Mouse (Mus musculus) ovary, postnatal 14 days (tissue): ENCODE measurements around the gene Dnph1.

Source experiments
- DNase-seq: peaks from one replicate; pipeline ENCODE4 v3.0.0; 2022; ENCODE audit warnings: low spot score

The Dnph1 gene

GRCm38 (mm10) chr17:46503847-46504638 lies 7.5 kb downstream of the Dnph1 start:
- DNase-seq: no peak

GRCm38 (mm10) chr17:46505617-46506016 lies 9.1 kb downstream of the Dnph1 start:
- no peak for DNase-seq

GRCm38 (mm10) chr17:46511059-46511710 lies 14.7 kb downstream of the Dnph1 start:
- no peak for DNase-seq

GRCm38 (mm10) chr17:46513329-46513728 lies 16.8 kb downstream of the Dnph1 start:
- DNase-seq: no peak

DNA sequence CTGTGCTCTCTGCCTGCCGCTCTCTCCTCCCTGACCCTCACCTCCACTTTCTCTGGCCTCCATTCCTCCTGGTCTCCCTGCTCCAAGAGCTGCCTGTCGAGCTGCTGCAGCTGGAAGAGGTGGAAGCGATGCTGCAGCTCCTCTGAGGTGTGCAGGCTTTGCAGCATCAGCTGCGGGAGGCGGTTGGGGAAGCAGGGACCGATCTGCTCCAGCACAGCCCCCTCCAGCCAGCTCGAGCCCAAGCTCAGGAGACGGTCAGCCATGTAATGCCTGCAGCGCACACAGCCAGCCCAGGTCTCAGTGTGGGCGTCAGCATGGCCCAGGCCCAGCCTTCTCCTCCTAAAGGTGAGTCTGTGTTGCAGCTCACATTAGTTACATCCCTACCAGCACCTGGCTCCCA lies 23.5 kb downstream of the Dnph1 start:
- no peak for DNase-seq

GRCm38 (mm10) chr17:46520385-46520979 lies 24.0 kb downstream of the Dnph1 start:
- DNase-seq: no peak

GRCm38 (mm10) chr17:46521174-46521573 lies 24.7 kb downstream of the Dnph1 start:
- DNase-seq: no peak

DNA sequence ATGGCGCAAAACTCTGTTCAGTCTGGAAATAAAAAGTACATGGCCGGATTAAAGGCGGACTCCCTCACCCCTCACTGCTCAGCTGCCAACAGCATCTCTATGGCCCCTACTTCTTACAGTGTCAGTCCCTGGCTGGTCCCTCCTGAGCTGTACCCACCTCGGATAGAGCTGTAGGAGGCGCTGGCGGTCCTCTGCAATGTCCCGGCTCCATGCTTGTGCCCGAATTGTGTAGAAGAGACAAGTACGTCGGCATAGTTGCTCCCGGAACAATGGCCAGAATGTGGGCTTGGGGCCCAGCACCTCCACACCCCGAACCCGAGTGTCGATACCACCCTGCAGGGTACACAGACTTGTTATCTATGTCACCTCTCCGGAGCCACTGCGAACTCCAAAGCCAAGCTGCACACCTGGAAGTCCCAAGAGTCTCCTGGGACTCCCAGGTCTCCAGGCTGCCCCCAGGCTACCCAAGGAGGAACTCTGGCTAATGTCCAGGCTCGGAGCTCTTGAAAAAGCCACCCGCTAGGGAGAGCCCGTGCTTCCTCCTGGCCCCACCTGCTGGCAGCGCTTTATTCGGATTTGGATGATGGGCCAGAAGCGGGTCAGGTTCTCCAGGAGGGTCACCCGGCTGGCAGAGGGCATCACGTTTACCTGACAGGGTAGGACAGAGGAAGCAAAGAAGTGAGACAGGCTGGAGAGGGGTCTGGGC lies 25.6 kb downstream of the Dnph1 start:
- DNase-seq: no peak

DNA sequence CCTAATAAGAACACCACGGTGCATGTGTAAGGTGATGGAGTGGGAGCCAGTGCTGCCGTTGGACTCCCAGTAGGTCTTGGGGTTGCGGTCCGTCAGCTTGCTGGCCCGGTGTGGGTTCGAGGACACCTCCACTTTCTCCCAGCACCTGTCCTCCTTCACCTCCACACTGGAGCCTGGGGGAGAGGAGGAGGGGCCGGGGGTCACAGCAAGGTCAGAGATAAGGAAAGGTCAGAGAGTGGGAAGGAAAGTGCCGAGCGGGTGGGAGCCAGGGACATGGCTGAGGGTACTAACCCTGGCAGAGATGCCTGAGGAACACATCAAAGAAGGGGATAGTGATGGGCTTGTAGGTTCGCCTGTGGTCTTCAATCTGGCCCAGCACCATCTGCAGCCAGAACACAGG lies 28.6 kb downstream of the Dnph1 start:
- no peak for DNase-seq

DNA sequence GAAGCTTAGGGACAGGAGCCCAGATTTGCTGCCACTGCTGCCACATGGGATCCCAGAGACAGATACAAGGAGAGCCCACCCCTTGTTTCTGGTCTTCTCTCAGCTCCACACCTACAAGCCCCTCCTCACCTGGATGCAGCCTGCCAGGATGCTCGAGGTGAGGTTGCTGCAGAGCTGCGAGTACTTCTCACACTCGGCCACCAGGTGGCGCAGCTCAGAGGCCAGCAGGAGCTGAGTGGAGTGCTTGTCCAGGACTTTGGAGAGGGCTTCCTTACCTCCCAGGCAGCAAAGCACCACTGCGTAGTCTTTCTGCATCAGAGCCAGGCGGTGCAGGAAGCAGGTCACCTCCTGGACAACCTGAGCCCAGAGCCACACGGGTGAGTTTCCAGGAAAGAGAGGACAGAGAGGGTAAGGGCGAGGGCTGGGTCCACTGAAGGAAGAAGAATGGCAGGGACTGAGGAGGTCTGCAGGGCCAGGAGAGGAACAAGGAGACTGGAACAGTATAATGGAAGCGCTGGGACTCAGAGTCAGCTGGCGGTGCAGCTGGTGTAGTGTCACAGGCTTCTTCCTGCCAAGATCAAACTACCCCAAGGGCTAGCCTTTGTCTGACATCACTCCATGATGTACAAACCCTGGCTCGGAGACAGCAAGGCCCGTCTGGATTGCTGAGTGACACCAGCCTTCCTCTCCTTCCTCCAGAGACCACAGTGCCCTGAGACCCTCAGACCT lies 29.2 kb downstream of the Dnph1 start:
- DNase-seq: peak; percentile 74

GRCm38 (mm10) chr17:46543661-46544060 lies 47.1 kb downstream of the Dnph1 start:
- DNase-seq: no peak

- DNase-seq: peak; percentile 56
Observed at GRCm38 (mm10) chr17:46545813-46546564, 49.5 kb downstream of the Dnph1 start, which contains the start of gene Cul9. Gene Cul9 (minus strand): TSS chr17:46546388.

- no peak for DNase-seq
Observed at GRCm38 (mm10) chr17:46546591-46546990, 50.1 kb downstream of the Dnph1 start.

DNA sequence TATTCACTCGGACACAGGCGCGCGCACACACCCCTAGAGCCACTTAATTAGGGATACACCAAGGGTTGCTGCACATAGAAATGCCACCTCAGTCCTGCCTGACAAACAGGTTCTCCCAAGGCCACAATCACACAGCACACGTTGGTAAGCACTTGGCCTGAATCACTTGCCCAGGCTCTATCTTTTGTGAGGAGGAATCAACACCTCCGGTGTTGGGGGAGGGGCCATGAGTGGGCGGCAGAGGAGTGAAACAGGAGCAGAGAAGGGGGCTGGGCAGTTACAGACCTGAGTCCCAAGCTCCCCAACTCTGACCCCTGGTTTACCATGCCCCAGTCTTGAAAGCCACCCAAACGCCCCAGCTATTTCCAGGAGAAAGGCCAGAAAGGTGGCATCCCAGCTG lies 50.5 kb downstream of the Dnph1 start:
- DNase-seq: no peak

DNA sequence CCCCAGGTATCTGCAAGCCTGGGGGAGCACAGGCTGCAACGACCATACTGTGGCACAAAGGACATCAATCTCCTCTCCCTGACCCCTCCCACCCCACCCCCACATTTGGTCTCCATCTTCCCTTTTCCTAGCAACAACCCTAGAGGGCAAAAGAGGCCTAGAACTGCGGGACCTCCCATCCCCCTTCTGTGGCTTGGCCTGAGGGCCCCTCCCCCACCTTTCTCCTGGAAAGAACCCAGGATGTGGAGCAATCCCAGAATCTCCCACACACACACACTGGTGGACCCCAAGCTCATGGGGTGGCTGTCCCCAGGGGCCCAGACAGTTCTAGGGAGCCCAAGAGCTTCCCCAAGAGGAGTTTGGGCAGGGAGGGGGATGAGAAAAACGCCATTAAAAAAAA lies 51.4 kb downstream of the Dnph1 start:
- DNase-seq: no peak

DNA sequence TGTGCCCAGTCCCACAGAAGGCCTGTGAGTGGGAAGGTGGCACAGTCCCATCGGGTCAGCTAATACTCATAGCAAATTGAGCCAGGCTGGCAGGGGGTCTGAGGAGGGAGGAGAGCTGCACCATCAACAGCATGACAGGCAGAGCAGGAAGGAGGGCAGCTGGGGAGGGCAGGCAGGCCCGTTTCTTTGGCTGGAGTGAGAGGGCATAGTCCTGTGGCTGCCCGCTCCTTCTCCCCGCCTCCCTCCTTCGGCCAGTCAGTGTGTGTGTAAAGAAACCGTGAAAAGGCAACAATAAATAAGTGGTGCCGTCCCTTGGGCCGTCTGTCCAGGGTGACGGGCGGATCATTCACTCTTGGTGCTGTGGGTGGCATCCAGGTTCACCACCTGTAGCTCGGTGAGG lies 52.2 kb downstream of the Dnph1 start:
- no peak for DNase-seq

DNA sequence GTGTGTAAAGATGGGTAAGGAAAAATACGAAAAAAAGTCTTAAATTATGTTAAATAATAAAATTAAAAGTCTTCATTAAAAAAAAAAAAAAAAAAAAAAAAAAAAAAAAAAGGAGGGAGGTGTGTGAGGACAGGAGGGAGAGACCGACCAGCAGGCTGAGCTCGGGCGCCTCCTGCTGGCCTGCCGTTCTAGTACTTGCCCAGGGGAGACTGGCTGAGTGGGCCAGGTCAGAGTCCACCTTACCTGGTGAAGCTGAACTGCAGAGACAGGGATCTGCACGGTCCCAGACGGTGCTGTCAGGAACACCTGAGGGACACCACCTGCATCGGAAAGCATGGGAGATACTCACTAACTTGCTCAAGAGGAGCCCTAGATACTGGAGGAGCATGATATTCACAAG lies 52.7 kb downstream of the Dnph1 start:
- DNase-seq: peak; percentile 42
